Mouse (Mus musculus): Measurements from ENCODE around the gene Enpep.

Enpep gene

DNA sequence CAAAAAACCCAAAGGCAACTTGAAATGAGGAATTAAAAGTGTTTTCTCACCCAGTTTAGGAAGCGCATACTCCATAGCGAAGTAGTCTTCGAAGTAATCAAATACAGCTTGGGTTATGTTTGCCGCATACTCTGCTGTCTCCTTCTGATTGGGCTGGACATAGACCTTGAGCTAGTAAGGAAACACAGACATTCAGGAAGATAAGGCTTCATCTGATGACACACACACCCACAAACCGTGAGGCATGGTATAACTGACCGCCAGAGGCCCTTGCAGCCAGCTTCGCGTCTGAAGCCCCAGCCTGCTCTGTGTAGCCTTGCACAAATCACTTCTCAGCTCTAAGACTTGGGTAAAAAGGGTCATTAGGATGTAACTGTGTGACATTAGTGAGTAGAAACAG, 20.0 kb downstream of the Enpep start:
- no peak for DNase-seq (ENCODE audit: low read depth)

DNA sequence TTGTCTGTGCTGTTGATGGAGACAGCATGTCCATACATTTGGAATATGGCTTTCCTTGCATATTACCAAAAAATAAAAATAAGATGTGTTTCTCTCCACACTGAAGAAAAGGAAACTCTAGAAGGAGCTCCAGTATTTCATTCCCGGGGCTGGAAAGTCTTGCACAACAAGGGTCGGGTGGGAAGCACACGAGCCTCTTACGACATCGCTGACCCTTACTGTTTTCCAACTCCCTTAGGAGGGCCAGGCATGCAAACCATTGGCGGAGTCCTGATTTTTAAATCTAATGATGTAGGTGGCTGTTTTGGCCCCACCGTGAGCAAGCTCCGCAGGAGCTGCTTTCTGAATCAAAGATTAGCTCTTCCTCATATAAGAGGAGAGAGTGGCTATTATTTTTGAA, 20.6 kb downstream of the Enpep start:
- DNase-seq (ENCODE audit: low read depth) = no peak

DNA sequence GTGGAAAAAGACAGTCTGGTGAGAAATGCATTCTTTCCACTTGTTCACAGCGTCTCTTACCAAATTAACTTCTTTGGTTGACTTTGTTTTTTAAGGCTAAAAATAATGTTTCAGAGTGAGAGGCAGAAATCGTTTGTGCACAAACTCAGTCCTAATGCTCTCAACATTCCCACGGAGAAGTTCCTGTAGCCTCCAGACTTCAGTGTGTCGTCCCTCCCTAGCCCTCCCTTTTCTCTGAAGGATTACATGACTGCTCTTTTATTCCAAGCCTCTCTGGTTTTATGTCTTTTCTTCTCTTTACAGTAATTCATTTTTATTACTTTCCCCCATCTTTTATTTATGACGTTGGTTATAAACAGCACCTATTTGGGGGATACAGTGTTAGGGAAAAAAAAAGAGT, 22.6 kb downstream of the Enpep start:
- DNase-seq (ENCODE audit: low read depth) = no peak

DNA sequence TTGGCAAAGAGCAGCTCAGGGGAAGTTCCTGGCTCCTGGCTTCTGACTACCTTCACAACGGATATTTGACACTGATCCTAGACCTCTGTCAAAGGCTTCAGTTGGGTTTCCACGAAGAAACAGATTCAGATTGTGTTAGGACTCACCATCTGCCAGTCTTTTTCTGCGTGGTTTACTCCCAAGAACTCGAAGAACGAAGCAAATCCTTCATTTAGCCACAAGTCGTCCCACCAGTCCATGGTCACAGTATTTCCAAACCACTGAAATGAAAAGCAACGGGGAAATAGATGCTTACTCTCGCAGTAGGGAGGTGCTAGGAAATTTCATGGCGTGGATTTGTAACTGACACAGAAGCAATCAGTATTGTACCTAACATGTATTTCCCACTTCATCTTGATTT, 23.6 kb downstream of the Enpep start:
- DNase-seq (ENCODE audit: low read depth) = no peak

DNA sequence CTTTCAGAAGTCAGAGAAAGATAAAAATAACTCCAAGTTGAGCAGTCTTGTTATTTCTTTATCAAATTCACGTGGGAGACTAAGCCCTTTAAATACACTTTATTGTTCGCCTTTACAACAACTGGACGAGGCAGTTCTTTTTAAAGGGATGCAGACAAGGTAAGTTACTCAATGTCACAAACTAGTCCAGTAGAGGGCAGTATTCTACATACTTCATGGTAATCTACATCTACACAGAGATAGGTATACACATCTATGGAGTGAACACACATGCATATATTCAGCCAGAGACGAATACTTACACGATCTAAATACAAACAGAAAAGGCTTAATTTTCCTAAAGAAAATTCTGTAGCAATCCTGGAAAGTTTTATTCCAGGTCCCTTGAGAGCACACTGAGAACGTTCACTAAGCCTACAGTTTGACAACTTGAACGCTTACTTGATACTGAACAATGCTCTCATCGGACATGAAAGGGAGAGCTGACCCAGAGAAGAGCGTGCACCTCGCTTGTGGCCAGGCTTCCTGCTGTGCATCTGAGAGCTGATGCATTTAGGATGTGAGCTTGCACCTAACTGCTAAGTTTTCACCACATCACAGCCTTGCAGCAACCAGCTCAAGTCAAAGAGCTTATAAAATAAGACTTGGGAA, 24.3 kb downstream of the Enpep start:
- peak; percentile 79 for DNase-seq (ENCODE audit: low read depth)

DNA sequence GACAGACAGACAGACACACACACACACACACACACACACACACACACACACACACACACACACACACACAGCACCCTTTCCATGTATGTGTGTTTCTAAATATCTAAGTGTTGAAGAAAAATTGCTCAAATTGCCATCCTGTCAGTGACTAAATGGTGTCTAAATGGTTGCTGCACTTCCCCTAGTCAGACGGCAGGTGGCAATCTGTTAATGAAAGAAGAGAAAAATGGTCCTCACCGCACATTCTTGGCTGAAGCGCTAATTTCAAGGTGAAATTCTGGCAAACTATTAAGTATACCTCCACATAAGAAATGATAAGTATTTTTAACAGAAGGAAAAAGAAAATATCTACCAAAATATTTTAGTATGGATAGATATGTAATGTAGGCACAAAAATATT, 28.6 kb downstream of the Enpep start:
- DNase-seq (ENCODE audit: low read depth) = peak; percentile 54

DNA sequence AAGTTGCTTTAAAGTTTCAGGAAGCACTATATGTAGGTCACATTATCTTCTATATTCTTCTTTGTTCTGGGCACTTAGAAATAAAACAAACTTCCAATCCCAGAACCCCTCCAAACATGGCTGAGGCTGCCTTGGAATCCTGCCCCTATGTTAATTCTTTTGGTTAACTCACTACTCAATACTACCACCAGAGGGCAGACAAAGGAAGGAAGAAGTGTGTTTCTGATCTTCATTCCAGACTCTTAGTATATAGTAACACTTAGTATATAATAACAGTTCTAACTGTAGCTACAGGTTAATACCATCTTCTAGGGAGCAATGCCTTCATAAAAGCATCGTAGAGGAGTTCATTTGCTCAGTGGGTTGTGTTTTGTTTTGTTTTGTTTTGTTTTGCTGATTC, 32.6 kb downstream of the Enpep start:
- DNase-seq (ENCODE audit: low read depth) = peak; percentile 64

DNA sequence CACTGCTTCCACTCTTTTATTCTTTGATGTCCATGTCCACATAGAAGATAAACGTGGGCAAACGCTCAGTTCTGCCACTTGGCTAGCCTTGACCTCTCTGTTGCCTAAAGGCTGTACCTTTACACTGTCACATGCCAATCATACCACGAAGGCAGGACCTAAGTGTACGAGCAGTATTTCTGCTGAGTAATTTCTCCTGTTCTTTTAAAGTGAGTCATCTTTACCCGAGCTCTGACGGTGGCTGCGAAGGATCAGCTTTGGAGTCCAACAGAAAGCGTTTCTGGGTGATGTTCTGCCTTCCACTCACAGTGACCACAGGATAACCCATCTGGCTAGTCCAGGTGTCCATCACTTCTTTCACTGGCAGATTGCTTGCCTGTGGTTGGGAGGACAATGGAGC, 33.9 kb downstream of the Enpep start:
- DNase-seq (ENCODE audit: low read depth) = no peak

DNA sequence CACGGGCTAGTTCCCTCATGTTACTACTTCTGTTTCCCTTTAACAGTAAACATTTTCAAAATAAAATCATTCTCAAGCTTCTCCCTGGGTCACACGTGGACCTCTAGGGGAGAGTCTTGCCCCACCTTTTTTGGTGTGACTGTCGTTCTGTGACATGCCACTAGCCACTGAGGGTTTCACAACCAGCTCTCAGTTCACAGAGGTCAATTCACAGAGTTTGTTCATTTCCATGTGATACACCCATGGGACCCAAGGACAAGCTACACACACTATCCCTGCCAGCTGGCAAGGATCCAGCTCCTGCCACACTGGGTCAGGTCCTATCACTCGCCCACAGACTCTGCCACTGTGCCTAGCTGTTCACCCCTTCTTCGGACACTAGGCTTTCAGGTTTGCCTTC, 35.5 kb downstream of the Enpep start:
- no peak for DNase-seq (ENCODE audit: low read depth)

DNA sequence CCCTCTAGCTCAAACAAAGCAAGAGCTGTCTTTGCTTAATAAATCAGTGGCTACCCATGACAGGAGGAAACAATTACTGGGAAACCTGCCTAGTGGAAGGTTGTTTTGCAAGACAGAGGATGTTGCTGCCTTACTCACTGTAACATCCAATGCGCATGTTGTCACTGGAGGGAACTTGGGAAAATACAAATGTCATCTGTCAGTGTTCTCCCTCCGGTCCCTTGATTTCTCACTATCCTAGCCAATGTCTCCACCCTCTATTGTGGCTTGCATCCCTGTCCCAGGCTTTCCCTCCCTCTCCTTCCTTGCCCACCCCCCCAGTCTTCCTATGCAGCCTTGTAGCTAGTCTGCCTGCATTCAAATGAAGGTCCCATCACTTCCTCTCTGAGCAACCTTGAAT, 36.6 kb downstream of the Enpep start:
- DNase-seq (ENCODE audit: low read depth) = no peak

DNA sequence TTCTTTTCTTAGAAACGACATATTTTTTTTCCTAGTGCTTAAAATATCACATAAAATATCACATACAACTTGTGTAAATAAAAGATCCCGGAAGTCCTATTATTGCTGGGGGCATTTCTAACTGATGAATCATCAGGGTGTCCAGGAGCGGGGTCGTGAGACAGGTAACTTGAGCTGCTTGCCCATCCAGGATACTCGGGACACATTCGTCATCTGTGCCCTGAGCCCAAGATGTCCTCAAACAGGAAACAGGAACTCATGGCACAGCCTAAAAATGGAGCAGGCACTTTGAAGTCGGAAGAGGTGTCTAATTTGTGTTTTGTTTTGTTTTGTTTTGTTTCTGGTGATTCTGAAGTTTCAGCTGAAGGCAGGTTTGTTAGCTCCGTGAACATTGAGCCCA, 43.0 kb downstream of the Enpep start:
- no peak for DNase-seq (ENCODE audit: low read depth)

DNA sequence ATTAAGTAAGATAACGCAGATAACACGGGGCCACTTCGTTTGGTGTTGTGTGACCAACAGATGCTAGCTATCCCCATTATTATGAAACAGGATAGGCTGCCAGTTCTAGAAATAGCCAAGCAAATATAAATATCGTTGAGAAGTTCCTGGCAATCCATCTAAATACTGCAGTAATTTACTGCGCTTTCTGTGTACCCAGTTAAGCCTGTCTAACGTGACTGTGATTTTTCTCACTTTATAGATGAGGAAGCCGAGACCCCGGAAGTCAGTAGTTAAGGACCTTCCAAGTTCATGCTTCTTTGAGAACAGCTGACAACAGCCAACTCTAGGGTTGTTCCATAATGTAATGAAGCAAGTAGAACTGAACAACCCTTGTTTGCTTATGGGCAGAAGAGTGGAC, 45.4 kb downstream of the Enpep start:
- DNase-seq (ENCODE audit: low read depth) = no peak

DNA sequence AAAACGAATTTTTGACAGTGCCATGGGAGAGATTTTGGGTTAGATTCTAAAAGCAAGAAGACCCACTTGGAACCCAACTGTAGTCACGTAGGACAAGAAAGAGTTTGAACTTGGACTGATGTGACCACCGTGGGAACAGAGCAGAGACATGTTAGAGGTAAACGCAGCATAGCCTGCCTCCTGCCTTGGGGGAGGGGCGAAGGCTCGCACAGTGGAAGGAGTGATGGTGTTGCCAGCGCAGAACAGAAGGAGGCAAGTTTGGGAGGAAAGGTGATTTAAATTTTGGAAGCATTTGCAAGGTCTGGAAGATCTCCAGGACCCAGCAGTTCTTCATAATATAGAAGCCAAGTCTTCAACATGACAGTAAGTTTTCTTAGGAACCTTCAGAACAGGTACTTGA, 46.1 kb downstream of the Enpep start:
- DNase-seq (ENCODE audit: low read depth) = no peak

DNA sequence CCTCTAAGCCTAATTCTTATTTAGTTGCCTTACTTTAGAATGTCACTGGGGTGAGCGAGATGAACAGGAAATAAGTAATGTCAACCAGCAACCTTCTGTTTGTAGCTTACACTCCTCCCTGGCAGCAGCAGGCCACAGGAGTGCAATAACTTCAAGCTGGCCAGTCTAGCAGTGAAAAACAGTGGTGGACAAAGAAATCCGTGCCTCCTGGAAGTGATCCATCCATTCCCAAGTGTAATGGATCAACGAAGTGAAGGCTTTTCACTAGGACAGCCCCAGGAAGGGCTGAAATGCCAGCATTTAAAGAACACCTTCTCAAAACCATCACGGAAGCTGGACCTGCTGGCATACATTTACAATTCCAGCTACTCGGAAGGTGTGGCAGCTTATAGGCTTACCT, 48.2 kb downstream of the Enpep start:
- DNase-seq (ENCODE audit: low read depth) = no peak

DNA sequence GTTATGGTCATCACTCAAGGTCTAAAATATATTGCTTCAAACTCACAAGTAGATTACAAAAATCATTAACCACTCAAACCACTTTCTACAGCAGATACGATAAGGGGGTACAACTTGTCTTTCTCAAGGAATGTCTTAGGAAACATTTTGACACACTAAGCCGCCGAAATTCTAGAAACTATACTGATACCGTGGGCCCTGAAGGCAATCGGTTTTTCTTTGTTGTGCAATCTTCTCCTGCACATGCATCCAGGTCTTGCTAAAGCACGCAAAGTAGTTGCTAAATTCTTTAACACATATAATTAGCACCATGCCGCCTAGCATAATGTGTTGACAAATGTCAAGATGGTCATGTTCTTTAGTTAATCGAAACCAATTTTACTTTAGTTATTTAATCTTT, 53.1 kb downstream of the Enpep start:
- no peak for DNase-seq (ENCODE audit: low read depth)

DNA sequence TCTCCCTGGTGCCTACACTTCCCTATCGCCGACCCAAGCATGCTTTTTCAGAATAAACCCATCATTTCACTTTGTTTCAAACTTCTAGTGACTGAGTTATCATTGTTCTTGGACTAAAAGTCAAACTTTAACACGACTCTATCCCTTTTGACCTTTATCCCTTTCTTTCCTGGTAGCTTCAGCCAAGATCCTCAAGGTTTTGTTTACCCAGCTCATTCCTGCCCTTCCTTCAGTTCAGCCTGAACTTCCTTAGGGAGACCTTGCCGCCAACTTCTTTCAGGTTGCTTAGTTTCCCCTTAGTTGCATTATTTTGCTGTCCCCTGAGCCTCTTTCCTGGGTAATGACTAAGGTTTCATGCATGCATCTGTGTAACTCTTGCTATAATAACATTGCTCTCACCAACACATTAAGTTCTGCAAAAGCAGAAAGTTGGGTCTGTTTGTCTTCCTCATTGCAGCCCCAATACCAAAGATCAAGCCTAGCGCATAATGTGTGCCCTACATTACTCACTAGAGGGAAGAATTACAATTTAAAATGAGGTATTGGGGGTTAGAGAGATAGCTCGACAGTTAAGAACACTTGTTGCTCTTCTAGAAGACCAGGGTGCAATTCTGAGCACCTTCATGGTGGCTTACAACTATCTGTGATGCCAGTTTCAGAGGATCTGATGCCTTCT, 59.2 kb downstream of the Enpep start:
- no peak for DNase-seq (ENCODE audit: low read depth)

DNA sequence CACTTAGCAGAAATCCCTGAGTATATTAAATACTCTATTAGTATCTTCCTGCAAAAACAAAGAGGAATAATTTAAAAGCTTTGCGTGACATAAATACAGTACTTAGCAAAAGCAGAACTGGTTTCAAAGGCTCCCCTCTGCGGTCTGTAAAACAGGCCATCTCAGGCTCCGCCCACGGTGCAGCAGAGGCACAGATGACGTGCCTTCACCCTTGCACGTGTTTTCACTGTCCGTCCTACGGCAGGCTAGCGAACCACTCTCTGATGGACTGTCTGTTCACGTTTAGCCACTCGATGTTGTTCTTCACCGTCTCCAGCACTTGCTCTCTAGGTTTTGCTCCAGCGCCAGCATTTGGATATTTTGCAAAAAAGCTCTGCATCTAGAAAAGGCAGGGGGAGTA, 62.5 kb downstream of the Enpep start:
- DNase-seq (ENCODE audit: low read depth) = no peak

DNA sequence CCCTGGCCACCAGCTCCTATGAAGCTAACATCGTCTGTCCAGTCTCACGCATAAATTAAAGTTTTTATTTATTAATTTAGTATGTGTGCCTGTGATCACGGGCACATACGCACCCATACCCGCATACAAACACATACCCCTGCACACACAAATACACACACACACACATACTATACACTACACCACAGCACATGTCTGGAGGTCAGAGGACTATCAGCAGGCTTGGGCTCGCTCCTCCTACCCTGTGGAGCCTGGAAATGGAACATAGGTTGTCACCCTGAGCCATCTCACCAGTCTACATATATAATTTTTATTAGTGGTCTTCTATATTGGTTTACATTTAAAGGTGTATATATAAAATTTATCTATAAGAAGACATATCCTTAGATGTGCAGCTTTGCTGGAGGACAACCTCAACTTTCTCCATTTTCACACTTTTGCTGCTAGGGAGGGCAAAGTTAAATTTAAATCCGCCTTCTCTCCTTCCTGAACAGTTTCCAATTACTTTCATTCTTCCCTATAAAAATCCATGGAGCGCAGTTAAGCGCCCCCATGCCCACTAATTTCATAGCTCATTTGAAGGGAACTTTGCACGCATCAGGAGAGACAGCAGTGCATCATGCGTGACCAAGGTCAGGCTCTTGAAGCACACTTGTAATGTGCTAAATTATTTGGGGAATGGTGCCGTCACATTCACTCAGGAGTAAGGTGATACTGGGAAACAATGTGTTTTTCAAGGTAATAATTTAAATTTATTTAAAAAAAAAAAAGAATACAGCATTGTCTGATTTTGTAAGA, 63.4 kb downstream of the Enpep start:
- DNase-seq (ENCODE audit: low read depth) = no peak

DNA sequence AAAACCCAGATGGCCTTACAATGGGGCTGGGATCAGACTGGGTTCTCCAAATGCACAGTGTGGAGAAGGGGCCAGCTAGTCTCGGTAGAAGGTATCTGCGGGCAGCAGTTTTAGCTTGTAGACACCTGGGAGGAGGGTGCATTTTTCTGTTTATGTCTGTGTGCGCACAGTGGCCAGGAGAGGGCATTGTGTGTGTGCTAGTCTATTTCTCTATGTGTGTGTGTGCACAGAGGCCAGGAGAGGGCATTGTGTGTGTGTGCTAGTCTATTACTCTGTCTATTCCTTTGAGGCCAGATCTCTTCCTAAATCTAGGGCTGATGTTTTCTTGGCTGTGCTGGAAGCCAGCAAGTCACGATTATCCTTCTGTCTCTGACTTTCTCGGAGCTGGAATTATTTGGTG, 74.0 kb downstream of the Enpep start:
- DNase-seq (ENCODE audit: low read depth) = no peak

DNA sequence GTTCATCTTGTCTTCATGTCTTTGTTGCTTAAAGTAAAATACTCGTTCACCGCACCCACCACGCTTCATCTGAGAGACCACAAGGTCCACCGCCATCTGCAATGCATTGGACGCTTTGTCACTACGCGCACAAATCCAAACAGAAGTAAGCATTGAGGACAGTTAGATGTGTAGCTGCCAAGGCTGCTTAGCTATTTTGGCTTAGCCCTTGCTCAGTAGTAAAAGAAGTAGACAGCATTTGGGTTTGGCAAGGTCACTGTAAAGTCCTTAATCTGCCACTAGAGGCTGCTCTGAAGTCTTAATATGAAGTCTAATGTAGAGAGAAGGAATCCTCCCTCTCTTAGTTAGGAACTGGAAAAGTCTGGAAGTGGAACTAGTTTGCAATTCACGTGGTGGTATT, 75.8 kb downstream of the Enpep start:
- no peak for DNase-seq (ENCODE audit: low read depth)

DNA sequence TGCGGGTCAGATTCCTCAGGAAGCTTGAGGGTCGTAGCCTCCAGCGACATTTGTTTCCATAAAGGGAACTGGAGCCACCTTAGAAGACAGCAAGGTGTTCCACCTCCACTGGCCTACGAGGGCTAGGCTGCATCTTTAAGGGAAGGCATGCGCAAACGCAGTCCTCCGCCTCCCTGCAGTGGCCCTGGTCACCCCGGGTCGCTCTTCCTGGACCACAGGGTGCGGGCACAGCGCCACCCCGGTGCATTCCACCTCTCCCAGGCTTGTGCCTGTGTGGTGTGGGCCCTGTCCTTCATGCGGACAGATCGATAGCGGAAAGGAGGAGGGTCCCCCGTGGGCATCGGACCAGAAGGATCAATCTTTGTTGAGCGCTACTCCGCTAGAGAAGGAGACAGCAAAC, 76.2 kb downstream of the Enpep start:
- DNase-seq (ENCODE audit: low read depth) = no peak

DNA sequence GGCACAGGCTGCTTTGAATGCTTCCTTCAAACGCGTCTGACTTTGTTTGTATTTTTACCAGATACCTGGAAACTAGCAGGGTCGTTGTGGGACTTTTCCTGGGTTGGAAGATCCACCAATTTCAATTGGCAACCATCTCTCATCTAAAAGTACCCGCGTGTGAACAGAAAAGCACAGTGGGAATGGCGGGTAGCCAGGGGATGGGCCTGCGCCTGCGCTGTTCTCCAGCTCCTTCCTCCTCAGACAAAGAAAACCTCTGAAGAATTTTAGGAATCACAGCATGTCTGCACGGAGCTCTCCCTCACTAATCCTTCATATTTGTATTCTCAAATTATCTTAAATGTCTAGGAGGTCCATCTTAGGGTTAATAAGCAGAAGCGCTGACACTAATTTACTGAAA, 78.3 kb downstream of the Enpep start:
- no peak for DNase-seq (ENCODE audit: low read depth)

DNA sequence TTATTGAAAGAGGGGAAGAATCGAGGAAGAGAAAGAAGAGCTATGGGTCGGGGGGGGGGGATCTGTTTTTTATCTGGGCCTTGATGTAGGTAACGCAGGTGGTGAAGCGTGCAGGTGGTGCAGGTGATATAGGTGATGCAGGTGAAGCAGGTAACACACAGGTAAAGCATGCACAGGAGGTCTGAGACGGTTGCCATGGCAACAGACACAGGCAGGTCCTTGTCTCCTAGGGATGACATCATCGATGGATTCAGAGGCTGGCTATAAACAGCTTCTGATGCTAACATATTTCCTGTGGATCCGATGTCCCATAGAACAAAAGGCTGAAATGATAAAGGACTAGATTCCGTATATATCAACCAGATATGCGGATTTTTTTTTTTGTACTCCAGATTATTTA, 81.5 kb downstream of the Enpep start:
- DNase-seq (ENCODE audit: low read depth) = no peak

All from naive thymus-derived CD4-positive, alpha-beta T cell, adult 2 months (primary cell).